Mouse (Mus musculus): ENCODE data around the gene Slit2. TPM values are rescaled to one million over a fixed set of nuclear protein-coding genes. Genes with fewer than 3 reads are reported as not detected.
A peak's percentile ranks its signal among the peaks of the same experiment; 100 is the strongest.

The Slit2 gene
- 12.8 and 16.4 TPM in 2 replicates for polyA plus RNA-seq (2014; fragmentation: Nextera tagmentation; extraction: Ambion mirVana)

DNA sequence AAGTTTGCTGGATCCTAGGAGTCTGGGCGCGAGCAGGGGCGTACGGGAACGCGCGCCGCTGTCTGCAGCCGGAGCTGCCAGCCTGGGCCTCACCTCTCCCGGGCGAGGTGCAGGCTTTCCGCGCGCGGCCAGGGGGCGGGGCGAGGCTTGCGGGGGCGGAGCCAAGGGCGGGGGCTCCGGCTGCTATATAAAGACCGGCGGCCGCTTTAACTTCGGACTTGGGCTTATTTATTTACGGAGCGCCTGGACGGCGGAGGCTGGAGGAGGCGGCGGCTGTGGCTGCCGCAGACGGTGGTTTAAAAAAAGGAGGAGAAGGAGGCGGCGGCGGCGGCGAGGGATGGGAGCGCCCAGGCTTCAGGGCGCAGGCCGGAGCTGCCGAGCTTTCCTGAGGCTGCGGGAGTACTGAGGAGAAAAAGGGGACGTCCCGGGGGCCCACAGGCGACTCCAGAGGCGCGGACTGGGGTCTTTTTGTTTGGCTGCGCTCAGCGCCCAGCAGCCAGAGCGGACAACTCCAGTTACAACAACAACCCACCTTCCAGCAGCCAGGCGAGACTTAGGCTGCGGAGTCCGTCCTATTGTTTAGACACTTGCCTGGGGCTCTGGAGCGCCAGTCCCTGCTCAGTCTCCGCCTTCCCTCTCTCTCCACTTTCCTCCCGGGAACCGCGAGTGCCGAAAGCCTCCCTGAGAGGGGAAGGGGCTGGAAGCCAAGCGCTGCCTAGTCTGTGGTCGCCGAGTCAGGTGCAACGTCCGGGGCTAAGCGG is at the start of gene Slit2:
Slit2 (plus strand) TSS at position 198 of the 761 bp plus-strand sequence.
- Histone ChIP-seq H3K36me3 (ENCODE audit: control insufficient read depth, insufficient read depth, low read length) (no peaks in the 10 kb centered on the region), H3K27me3 (ENCODE audit: control insufficient read depth, insufficient read depth, low read length) (peaks cover 10% of the 10 kb centered on the region; the same call in 1 of the 2 replicates), H3K4me3 (ENCODE audit: low read depth, low read length) (peak within 1 kb of the TSS; percentile 59), H3K9ac (ENCODE audit: low read length) (peak within 1 kb of the TSS; percentile 71), H3K4me2 (ENCODE audit: low read depth, severe bottlenecking) (peak within 1 kb of the TSS; percentile 94), H3K9me3 (ENCODE audit: control insufficient read depth, low read length) (no peaks in the 10 kb centered on the region), H3K4me1 (ENCODE audit: control insufficient read depth, insufficient read depth, low read length) (peaks cover 13% of the 10 kb centered on the region), H3K27ac (replicated peaks; ENCODE audit: low read depth, low read length) (0 out of 2 replicates have a peak within 1 kb of the TSS, but pooled peaks have one; percentile 52)
- peak; percentile 97 for DNase-seq (ENCODE audit: low spot score)
- under 1% methylated on average over 57 of the region's 66 CpGs for WGBS
- ATAC-seq (ENCODE audit: insufficient number of reproducible peaks, low FRiP score, low TSS enrichment, low read depth), result peak; percentile 88

DNA sequence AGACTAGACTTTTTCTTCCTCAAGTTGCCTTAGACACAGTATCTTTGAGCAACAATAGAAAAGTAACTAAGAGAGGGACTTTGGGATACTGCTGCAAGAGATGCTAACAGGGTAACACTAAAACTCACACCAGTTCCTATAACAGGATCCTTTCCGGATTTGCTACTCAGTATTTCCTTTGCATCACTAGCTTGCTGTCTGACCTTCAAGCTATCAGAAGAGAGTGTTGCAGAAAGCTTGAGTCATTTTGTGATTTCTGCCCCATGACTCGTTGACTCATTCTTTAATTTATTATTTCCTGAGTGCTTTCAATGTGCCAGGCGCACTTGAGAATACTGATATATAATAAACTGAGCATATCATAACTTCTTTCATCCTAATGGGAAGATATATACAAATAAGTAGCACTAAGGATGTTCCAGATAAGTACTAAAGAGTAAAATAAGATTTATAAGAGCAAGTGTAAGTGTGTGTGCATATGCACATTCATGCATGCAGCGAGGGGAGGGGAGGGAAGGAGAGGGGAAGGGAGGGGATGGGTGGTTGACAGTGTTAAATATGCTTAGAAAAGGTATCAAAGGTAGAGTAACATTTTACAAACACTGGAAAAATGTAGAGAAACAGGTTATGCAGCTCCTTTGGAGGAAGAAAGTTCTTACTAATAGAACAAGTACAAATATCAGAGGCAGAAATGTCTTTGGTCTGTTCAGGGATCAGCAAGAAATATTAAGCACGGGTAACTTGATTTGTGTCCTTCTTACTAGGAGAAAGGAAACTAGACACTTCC is 44.2 kb upstream of the Slit2 start:
- Histone ChIP-seq H3K4me1 (ENCODE audit: control insufficient read depth, insufficient read depth, low read length) (no peaks in the 10 kb centered on the region), H3K4me2 (ENCODE audit: low read depth, severe bottlenecking) (no peak overlapping the region), H3K27ac (replicated peaks; ENCODE audit: low read depth, low read length) (no peak overlapping the region), H3K27me3 (ENCODE audit: control insufficient read depth, insufficient read depth, low read length) (no peaks in the 10 kb centered on the region), H3K9ac (ENCODE audit: low read length) (no peak overlapping the region), H3K36me3 (ENCODE audit: control insufficient read depth, insufficient read depth, low read length) (no peaks in the 10 kb centered on the region), H3K9me3 (ENCODE audit: control insufficient read depth, low read length) (no peaks in the 10 kb centered on the region), H3K4me3 (ENCODE audit: low read depth, low read length) (no peak overlapping the region)
- 81% methylated on average over 5 of the region's 5 CpGs for WGBS
- DNase-seq (ENCODE audit: low spot score) (no peak), ATAC-seq (ENCODE audit: insufficient number of reproducible peaks, low FRiP score, low TSS enrichment, low read depth) (no peak)

DNA sequence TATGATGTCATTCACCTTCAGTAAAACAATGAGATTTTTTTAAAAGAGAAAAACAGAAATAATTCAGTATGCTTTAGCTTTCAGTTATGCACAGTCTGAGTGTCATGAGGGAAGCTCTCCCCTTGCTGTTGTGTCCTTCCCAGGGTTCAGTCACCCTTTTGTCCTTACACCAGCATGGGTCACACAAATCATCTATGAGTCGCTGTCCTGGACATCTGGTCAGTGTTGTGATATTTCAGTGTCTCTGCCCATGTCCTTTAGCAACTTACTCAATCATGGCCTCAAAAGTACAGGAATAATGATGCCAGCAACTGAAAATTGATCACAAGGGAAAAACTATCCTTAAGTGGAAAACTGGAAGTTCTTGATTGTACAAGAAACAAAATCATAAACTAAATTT is 26.5 kb upstream of the Slit2 start:
- DNase-seq (ENCODE audit: low spot score) (no peak), ATAC-seq (ENCODE audit: insufficient number of reproducible peaks, low FRiP score, low TSS enrichment, low read depth) (no peak)
- WGBS, result 77% methylated on average over 1 of the region's 1 CpGs
- no peak overlapping the region for H3K27ac ChIP-seq (replicated peaks; ENCODE audit: low read depth, low read length)
- no peak overlapping the region for H3K4me3 ChIP-seq (ENCODE audit: low read depth, low read length)
- no peak overlapping the region for H3K4me2 ChIP-seq (ENCODE audit: low read depth, severe bottlenecking)
- no peak overlapping the region for H3K9ac ChIP-seq (ENCODE audit: low read length)
- no peaks in the 10 kb centered on the region for H3K4me1 ChIP-seq (ENCODE audit: control insufficient read depth, insufficient read depth, low read length)
- no peaks in the 10 kb centered on the region for H3K36me3 ChIP-seq (ENCODE audit: control insufficient read depth, insufficient read depth, low read length)
- no peaks in the 10 kb centered on the region for H3K9me3 ChIP-seq (ENCODE audit: control insufficient read depth, low read length)
- H3K27me3 ChIP-seq (ENCODE audit: control insufficient read depth, insufficient read depth, low read length), result no peaks in the 10 kb centered on the region

DNA sequence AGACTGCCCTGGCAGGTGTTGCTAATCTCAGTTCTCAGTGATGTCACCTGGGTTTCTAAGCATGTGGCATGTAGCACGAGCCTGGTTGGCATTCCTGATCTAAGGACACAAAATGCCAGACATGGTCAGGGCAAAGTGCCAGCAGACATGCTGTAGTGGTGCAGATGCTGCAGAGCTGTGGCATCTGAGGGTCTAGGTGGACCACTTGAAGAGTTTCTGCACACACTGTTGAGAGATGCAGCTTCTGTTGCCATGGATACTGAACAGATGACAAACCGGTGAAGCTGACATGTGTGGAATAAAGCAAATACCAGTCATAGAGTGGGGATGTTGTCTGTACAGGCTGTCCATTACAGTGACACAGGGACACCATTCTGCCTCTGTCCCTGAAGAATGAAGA is 7.1 kb upstream of the Slit2 start:
- DNase-seq (ENCODE audit: low spot score) (no peak), ATAC-seq (ENCODE audit: insufficient number of reproducible peaks, low FRiP score, low TSS enrichment, low read depth) (no peak)
- H3K9me3 ChIP-seq (ENCODE audit: control insufficient read depth, low read length), result no peaks in the 10 kb centered on the region
- no peaks in the 10 kb centered on the region for H3K36me3 ChIP-seq (ENCODE audit: control insufficient read depth, insufficient read depth, low read length)
- H3K27me3 ChIP-seq (ENCODE audit: control insufficient read depth, insufficient read depth, low read length), result no peaks in the 10 kb centered on the region
- H3K4me3 ChIP-seq (ENCODE audit: low read depth, low read length), result no peak overlapping the region
- H3K9ac ChIP-seq (ENCODE audit: low read length), result no peak overlapping the region
- WGBS, result 79% methylated on average over 2 of the region's 2 CpGs
- H3K4me1 ChIP-seq (ENCODE audit: control insufficient read depth, insufficient read depth, low read length), result no peaks in the 10 kb centered on the region
- no peak overlapping the region for H3K27ac ChIP-seq (replicated peaks; ENCODE audit: low read depth, low read length)
- no peak overlapping the region for H3K4me2 ChIP-seq (ENCODE audit: low read depth, severe bottlenecking)

DNA sequence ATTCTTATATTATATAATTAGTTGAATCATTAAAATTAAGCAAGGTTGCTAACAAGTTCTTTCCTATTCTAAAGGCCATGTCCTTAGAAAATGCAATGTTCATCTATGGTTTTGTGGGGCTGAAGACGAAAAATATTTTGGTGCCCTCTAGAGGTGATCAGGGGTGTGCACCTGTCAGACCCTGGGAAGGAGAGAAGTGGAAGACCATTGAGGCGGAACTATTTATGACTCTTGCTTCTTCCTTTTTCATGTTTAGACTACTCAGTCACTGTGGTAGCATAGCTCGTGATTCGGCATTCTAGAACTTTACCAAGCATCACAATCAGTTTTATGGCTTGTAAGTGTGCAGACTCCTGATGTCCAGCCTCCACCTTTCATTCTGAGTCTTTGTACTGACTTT is 3.6 kb upstream of the Slit2 start:
- Histone ChIP-seq H3K27ac (replicated peaks; ENCODE audit: low read depth, low read length) (no peak overlapping the region), H3K4me1 (ENCODE audit: control insufficient read depth, insufficient read depth, low read length) (peaks cover 2% of the 10 kb centered on the region; the same call in 1 of the 2 replicates), H3K9ac (ENCODE audit: low read length) (no peak overlapping the region), H3K4me3 (ENCODE audit: low read depth, low read length) (no peak overlapping the region), H3K27me3 (ENCODE audit: control insufficient read depth, insufficient read depth, low read length) (peaks cover 3% of the 10 kb centered on the region; the same call in 1 of the 2 replicates), H3K4me2 (ENCODE audit: low read depth, severe bottlenecking) (no peak overlapping the region), H3K36me3 (ENCODE audit: control insufficient read depth, insufficient read depth, low read length) (no peaks in the 10 kb centered on the region), H3K9me3 (ENCODE audit: control insufficient read depth, low read length) (no peaks in the 10 kb centered on the region)
- WGBS, result 43% methylated on average over 4 of the region's 4 CpGs
- ATAC-seq (ENCODE audit: insufficient number of reproducible peaks, low FRiP score, low TSS enrichment, low read depth) (no peak), DNase-seq (ENCODE audit: low spot score) (peak; percentile 38)

DNA sequence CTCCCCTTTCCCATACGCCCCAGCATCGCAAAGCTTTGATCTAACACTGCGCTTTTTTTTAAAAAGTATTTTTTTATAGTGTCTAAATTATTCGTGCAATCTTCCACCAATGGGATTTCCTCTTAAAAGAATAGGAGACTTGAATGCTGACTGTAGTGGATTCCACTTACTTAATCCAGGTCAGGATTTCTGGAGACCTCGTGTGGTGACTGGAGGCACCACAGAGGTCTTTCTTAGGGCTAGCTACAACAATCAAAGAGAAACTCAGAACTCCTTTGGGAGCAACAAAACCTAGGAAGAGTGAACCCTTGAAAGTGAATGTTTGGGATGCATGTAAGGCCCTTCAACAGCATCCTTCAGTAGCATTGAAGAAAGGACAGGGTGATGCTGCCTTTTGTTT is 2.5 kb upstream of the Slit2 start:
- no peaks in the 10 kb centered on the region for H3K36me3 ChIP-seq (ENCODE audit: control insufficient read depth, insufficient read depth, low read length)
- peaks cover 10% of the 10 kb centered on the region; the same call in 1 of the 2 replicates for H3K27me3 ChIP-seq (ENCODE audit: control insufficient read depth, insufficient read depth, low read length)
- 29% methylated on average over 5 of the region's 5 CpGs for WGBS
- no peaks in the 10 kb centered on the region for H3K9me3 ChIP-seq (ENCODE audit: control insufficient read depth, low read length)
- no peak overlapping the region for H3K4me2 ChIP-seq (ENCODE audit: low read depth, severe bottlenecking)
- H3K27ac ChIP-seq (replicated peaks; ENCODE audit: low read depth, low read length), result no peak overlapping the region
- H3K9ac ChIP-seq (ENCODE audit: low read length), result no peak overlapping the region
- H3K4me3 ChIP-seq (ENCODE audit: low read depth, low read length), result no peak overlapping the region
- peaks cover 11% of the 10 kb centered on the region for H3K4me1 ChIP-seq (ENCODE audit: control insufficient read depth, insufficient read depth, low read length)
- DNase-seq (ENCODE audit: low spot score) (no peak), ATAC-seq (ENCODE audit: insufficient number of reproducible peaks, low FRiP score, low TSS enrichment, low read depth) (no peak)

DNA sequence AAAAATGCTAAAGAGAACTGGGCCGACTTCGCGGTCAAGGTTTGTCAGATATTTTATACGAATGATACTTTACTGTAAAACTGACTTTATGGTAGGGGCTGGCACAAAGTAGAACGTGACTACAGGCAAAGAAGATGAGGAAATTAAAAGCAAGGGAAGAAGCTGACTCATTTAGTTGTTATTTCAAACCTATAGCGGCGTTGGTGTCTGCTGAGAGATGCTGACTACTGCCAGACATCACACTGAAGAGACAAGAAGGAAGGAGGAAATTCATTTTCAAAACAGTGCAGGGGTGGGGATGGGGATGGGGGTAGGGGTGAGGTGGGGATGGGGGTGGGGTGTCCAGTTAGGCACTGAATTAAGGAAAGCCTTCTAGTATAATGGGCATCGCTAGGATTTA is 987 bp upstream of the Slit2 start:
- H3K27me3 ChIP-seq (ENCODE audit: control insufficient read depth, insufficient read depth, low read length), result peaks cover 10% of the 10 kb centered on the region; the same call in 1 of the 2 replicates
- no peak overlapping the region for H3K4me3 ChIP-seq (ENCODE audit: low read depth, low read length)
- no peaks in the 10 kb centered on the region for H3K36me3 ChIP-seq (ENCODE audit: control insufficient read depth, insufficient read depth, low read length)
- no peak for ATAC-seq (ENCODE audit: insufficient number of reproducible peaks, low FRiP score, low TSS enrichment, low read depth)
- no peak overlapping the region for H3K27ac ChIP-seq (replicated peaks; ENCODE audit: low read depth, low read length)
- H3K9ac ChIP-seq (ENCODE audit: low read length), result no peak overlapping the region
- H3K4me1 ChIP-seq (ENCODE audit: control insufficient read depth, insufficient read depth, low read length), result peaks cover 13% of the 10 kb centered on the region
- no peaks in the 10 kb centered on the region for H3K9me3 ChIP-seq (ENCODE audit: control insufficient read depth, low read length)
- no peak for DNase-seq (ENCODE audit: low spot score)
- peak overlapping the region; percentile 94 for H3K4me2 ChIP-seq (ENCODE audit: low read depth, severe bottlenecking)
- WGBS, result 51% methylated on average over 8 of the region's 8 CpGs

DNA sequence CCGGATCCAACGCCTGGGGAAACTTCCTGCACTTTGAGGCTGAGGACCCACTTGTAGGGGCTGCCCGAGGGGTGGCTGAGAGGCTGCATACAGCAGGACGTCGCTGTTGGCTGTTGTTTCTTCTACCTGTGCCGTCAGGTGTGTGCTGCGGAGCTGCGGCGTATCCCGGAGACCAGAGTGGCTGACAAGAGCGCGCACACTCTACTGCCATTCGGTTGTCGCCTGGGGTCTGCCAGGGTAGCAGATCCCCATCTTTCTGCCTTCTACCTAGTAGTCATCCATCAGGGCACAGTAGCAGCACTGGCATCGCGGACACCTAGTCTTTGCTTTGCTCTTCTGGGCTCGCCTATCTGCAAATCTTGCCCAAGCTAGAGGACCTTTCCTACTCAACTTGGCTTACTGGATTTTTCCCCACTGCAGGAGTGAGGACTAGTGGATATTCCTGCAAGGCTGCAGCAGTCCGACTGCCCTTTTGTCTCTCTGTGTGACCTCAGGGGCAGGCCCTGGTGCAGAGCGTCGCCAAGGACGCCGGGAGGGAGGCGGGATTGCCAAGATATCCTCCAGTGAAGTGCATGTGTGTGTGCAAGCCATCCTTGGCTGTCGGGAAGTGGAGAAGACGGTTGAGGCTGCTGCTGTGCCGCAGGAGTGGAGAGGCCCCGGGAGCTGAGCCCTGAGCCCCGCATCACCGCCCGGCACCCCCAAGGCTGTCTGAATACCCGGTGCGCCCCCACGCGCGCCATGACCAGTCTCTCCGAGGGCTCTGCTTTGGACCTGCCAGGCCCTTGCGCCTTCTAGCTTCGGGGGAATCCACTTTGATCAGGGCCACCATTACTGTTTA is 1.0 kb downstream of the Slit2 start:
- peak overlapping the region; percentile 94 for H3K4me2 ChIP-seq (ENCODE audit: low read depth, severe bottlenecking)
- no peaks in the 10 kb centered on the region for H3K9me3 ChIP-seq (ENCODE audit: control insufficient read depth, low read length)
- no peak for ATAC-seq (ENCODE audit: insufficient number of reproducible peaks, low FRiP score, low TSS enrichment, low read depth)
- H3K27me3 ChIP-seq (ENCODE audit: control insufficient read depth, insufficient read depth, low read length), result peaks cover 10% of the 10 kb centered on the region; the same call in 1 of the 2 replicates
- H3K4me1 ChIP-seq (ENCODE audit: control insufficient read depth, insufficient read depth, low read length), result peaks cover 13% of the 10 kb centered on the region
- no peak overlapping the region for H3K27ac ChIP-seq (replicated peaks; ENCODE audit: low read depth, low read length)
- 1% methylated on average over 38 of the region's 38 CpGs for WGBS
- peak overlapping the region; percentile 71 for H3K9ac ChIP-seq (ENCODE audit: low read length)
- peak; percentile 59 for DNase-seq (ENCODE audit: low spot score)
- H3K4me3 ChIP-seq (ENCODE audit: low read depth, low read length), result peak overlapping the region; percentile 59
- H3K36me3 ChIP-seq (ENCODE audit: control insufficient read depth, insufficient read depth, low read length), result no peaks in the 10 kb centered on the region
